7 mouse cellular contexts compared by ENCODE assay signal in genomic region chr2:27425751-27426405, GRCm38 (mm10). TPM values are rescaled to one million over a fixed set of nuclear protein-coding genes. Genes with fewer than 3 reads are reported as not detected.
DNase-seq lines count a peak whose midpoint lies in the region; ATAC-seq and TF ChIP-seq lines count a peak whose summit lies in the region.

No protein-coding gene starts in this region.

- TF ChIP-seq EP300 in liver, embryonic 14.5 days (IDR thresholded peaks at IDR 0.05; ENCODE audit: low read depth): no peak

- WGBS in embryonic facial prominence, embryonic 14.5 days: 0% methylated on average over 19 of the region's 60 CpGs
- under 1% methylated on average over 60 of the region's 60 CpGs for WGBS in hindbrain, embryonic 14.5 days
- WGBS in liver, embryonic 14.5 days (ENCODE audit: insufficient replicate concordance): under 1% methylated on average over 60 of the region's 60 CpGs
- WGBS in olfactory bulb, adult 2 months: under 1% methylated on average over 58 of the region's 60 CpGs

- H3K27me3 ChIP-seq in embryonic facial prominence, embryonic 14.5 days (replicated peaks; ENCODE audit: control insufficient read depth, insufficient read depth, low read length): no peaks in the 10 kb centered on the region
- no peaks in the 10 kb centered on the region for H3K27me3 ChIP-seq in hindbrain, embryonic 14.5 days (ENCODE audit: control insufficient read depth, insufficient read depth, low read length)
- H3K27me3 ChIP-seq in liver, embryonic 14.5 days (ENCODE audit: control insufficient read depth, insufficient read depth, low read length): peaks cover 19% of the 10 kb centered on the region

- peak overlapping the region; percentile 78; the same call in 1 of the 2 replicates for H3K27ac ChIP-seq in embryonic facial prominence, embryonic 14.5 days (replicated peaks; ENCODE audit: low read depth, low read length)
- peak overlapping the region; percentile 83; the same call in 1 of the 2 replicates for H3K27ac ChIP-seq in hindbrain, embryonic 14.5 days
- no peak overlapping the region for H3K27ac ChIP-seq in liver, embryonic 14.5 days
- peak overlapping the region; percentile 24; the same call in 1 of the 2 replicates for H3K27ac ChIP-seq in olfactory bulb, adult 2 months (ENCODE audit: insufficient read depth, low read depth, low read length)

- ATAC-seq in embryonic facial prominence, embryonic 14.5 days (ENCODE audit: low read depth): peak; percentile 10; the same call in 1 of the 2 replicates
- ATAC-seq in hindbrain, embryonic 14.5 days (ENCODE audit: low FRiP score): peak; percentile 18; the same call in 1 of the 2 replicates
- ATAC-seq in liver, embryonic 14.5 days (ENCODE audit: insufficient read depth): no peak; the same call in 1 of the 2 replicates

- peak overlapping the region; percentile 81 for H3K9ac ChIP-seq in embryonic facial prominence, embryonic 14.5 days (ENCODE audit: low read depth, low read length)
- H3K9ac ChIP-seq in hindbrain, embryonic 14.5 days: peak overlapping the region; percentile 95
- peak overlapping the region; percentile 49 for H3K9ac ChIP-seq in liver, embryonic 14.5 days (replicated peaks)

- peak overlapping the region; percentile 88 for H3K4me3 ChIP-seq in embryonic facial prominence, embryonic 14.5 days (ENCODE audit: low read depth, low read length)
- H3K4me3 ChIP-seq in hindbrain, embryonic 14.5 days (replicated peaks; ENCODE audit: low read length): peak overlapping the region; percentile 97
- peak overlapping the region; percentile 65 to 66 for H3K4me3 ChIP-seq in liver, embryonic 14.5 days (ENCODE audit: insufficient read depth in 1 of 2, low read depth in 2 of 2, low read length in 2 of 2)
- H3K4me3 ChIP-seq in olfactory bulb, adult 2 months (ENCODE audit: insufficient read depth, low read depth, low read length): peak overlapping the region; percentile 77

- H3K4me1 ChIP-seq in embryonic facial prominence, embryonic 14.5 days (ENCODE audit: control insufficient read depth, insufficient read depth, low read length): peaks cover 23% of the 10 kb centered on the region
- H3K4me1 ChIP-seq in hindbrain, embryonic 14.5 days (replicated peaks; ENCODE audit: control insufficient read depth, insufficient read depth, low read length): peaks cover 42% of the 10 kb centered on the region
- peaks cover 0 to 9% of the 10 kb centered on the region in 2 experiments; a peak in 2 of 4 replicates for H3K4me1 ChIP-seq in liver, embryonic 14.5 days (replicated peaks; ENCODE audit: control insufficient read depth in 2 of 2, insufficient read depth in 2 of 2, low read length in 1 of 2)
- peaks cover 57% of the 10 kb centered on the region for H3K4me1 ChIP-seq in olfactory bulb, adult 2 months (ENCODE audit: control insufficient read depth, insufficient read depth, low read length)

- TF ChIP-seq POLR2A in olfactory bulb, adult 2 months (IDR thresholded peaks at IDR 0.05; ENCODE audit: insufficient read depth, low read depth, low read length): no peak

- H3K36me3 ChIP-seq in embryonic facial prominence, embryonic 14.5 days (ENCODE audit: control insufficient read depth, insufficient read depth, low read length): no peaks in the 10 kb centered on the region
- H3K36me3 ChIP-seq in hindbrain, embryonic 14.5 days (replicated peaks; ENCODE audit: control insufficient read depth, insufficient read depth): no peaks in the 10 kb centered on the region
- H3K36me3 ChIP-seq in liver, embryonic 14.5 days (replicated peaks; ENCODE audit: control insufficient read depth, insufficient read depth, low read depth): no peaks in the 10 kb centered on the region

- H3K4me2 ChIP-seq in embryonic facial prominence, embryonic 14.5 days (ENCODE audit: low read depth, low read length): peak overlapping the region; percentile 99
- H3K4me2 ChIP-seq in hindbrain, embryonic 14.5 days (replicated peaks): peak overlapping the region; percentile 87
- H3K4me2 ChIP-seq in liver, embryonic 14.5 days (ENCODE audit: low read depth): peak overlapping the region; percentile 90

- peak; percentile 76 for DNase-seq in 3134 (ENCODE audit: extremely low read depth, insufficient read length, low spot score)
- peak; percentile 35 for DNase-seq in 3T3-L1 (ENCODE audit: low read depth, low spot score)
- DNase-seq in embryonic facial prominence, embryonic 14.5 days (ENCODE audit: low spot score): no peak
- peak; percentile 38 for DNase-seq in hindbrain, embryonic 14.5 days (ENCODE audit: low spot score)
- DNase-seq in liver, embryonic 14.5 days (ENCODE audit: low read depth in 3 of 3, low spot score in 3 of 3): no peak
- DNase-seq in spleen, postnatal 14 days (ENCODE audit: low spot score in 2 of 2): no peak

- no peaks in the 10 kb centered on the region for H3K9me3 ChIP-seq in embryonic facial prominence, embryonic 14.5 days (ENCODE audit: control insufficient read depth, low read length)
- no peaks in the 10 kb centered on the region for H3K9me3 ChIP-seq in hindbrain, embryonic 14.5 days (ENCODE audit: control insufficient read depth, low read length)
- no peaks in the 10 kb centered on the region for H3K9me3 ChIP-seq in liver, embryonic 14.5 days (ENCODE audit: control insufficient read depth, low read length)

- TF ChIP-seq CTCF in liver, embryonic 14.5 days (IDR thresholded peaks at IDR 0.05; ENCODE audit: low read depth): no peak
- no peak for TF ChIP-seq CTCF in olfactory bulb, adult 2 months (IDR thresholded peaks at IDR 0.05; ENCODE audit: insufficient read depth, low read depth, low read length)

RNA-seq across cellular contexts. Expression of gene Vav2, which starts 1.0 kb away (rescaled TPM):
- polyA plus RNA-seq in embryonic facial prominence, embryonic 14.5 days (2014; fragmentation: Nextera tagmentation; extraction: Ambion mirVana): 5.7 and 7.1 TPM in 2 replicates
- 15.0 and 16.0 TPM in 2 replicates for polyA plus RNA-seq in hindbrain, embryonic 14.5 days (2014; fragmentation: Nextera tagmentation; extraction: Ambion mirVana)
- polyA plus RNA-seq in liver, embryonic 14.5 days (2012; rRNA removed): 5.2 and 5.8 TPM in 2 replicates
- 2.8 and 3.0 TPM in 2 replicates for polyA plus RNA-seq in liver, embryonic 14.5 days (2014; fragmentation: Nextera tagmentation; extraction: Ambion mirVana)
- polyA plus RNA-seq in olfactory bulb, adult 2 months (2012; ENCODE audit: insufficient read depth, insufficient read length, low replicate concordance, missing spikeins): not detected in 2 replicates

RNA-seq across cellular contexts. Expression of gene Brd3os, which starts 16.2 kb away (rescaled TPM):
- polyA plus RNA-seq in embryonic facial prominence, embryonic 14.5 days (2014; fragmentation: Nextera tagmentation; extraction: Ambion mirVana): 13.0 and 15.5 TPM in 2 replicates
- 43.8 and 45.9 TPM in 2 replicates for polyA plus RNA-seq in hindbrain, embryonic 14.5 days (2014; fragmentation: Nextera tagmentation; extraction: Ambion mirVana)
- 0.29 and 0.39 TPM in 2 replicates for polyA plus RNA-seq in liver, embryonic 14.5 days (2012; rRNA removed)
- 0.33 and 0.44 TPM in 2 replicates for polyA plus RNA-seq in liver, embryonic 14.5 days (2014; fragmentation: Nextera tagmentation; extraction: Ambion mirVana)
- not detected in 2 replicates for polyA plus RNA-seq in olfactory bulb, adult 2 months (2012; ENCODE audit: insufficient read depth, insufficient read length, low replicate concordance, missing spikeins)

Comparison
In these comparisons a context has a peak if more than half of its experiments do, and no peak if none do; other contexts are left out.
1. DNase-seq: peak in 3134 (single experiment), 3T3-L1 (single experiment) and hindbrain, embryonic 14.5 days (single experiment); none in embryonic facial prominence, embryonic 14.5 days (single experiment), liver, embryonic 14.5 days (0 of 3) and spleen, postnatal 14 days (0 of 2).
2. Peak in every context shown above with its lines, with median percentiles within 50 percentile points of each other: H3K4me2 ChIP-seq, H3K4me3 ChIP-seq and H3K9ac ChIP-seq.